Mouse (Mus musculus) kidney, adult 2 months (tissue): Measurements from ENCODE around the gene Psmc3ip. TPM values are rescaled to one million over a fixed set of nuclear protein-coding genes. Genes with fewer than 3 reads are reported as not detected.
"Not testable (repeated sequence)": the region's sequence is repeated elsewhere in the genome, so short reads cannot be mapped to it uniquely, and the experiment has no call there.

Experiments used
- DNase-seq: peaks from one replicate; pipeline ENCODE4 v3.0.0; 2021
- H3K27ac ChIP-seq: fragments of 200-500 bp; 2 replicates; pipeline ENCODE4 v1.5.1; 2012; ENCODE audit warnings: low read depth, low read length, control low read depth, inconsistent platforms; ENCODE audit not compliant: insufficient read depth
- H3K27me3 ChIP-seq: fragments of 200-500 bp; replicated peaks from 2 replicates; pipeline ENCODE4 v1.6.1; 2012; ENCODE audit warnings: mild to moderate bottlenecking, moderate library complexity, low read length, inconsistent platforms; ENCODE audit not compliant: control insufficient read depth, insufficient read depth
- H3K36me3 ChIP-seq: fragments of 200-500 bp; 2 replicates; pipeline ENCODE4 v1.6.1; 2012; ENCODE audit warnings: mild to moderate bottlenecking, moderate library complexity, low read length, inconsistent platforms; ENCODE audit not compliant: control insufficient read depth, insufficient read depth
- H3K4me1 ChIP-seq: fragments of 200-500 bp; 2 replicates; pipeline ENCODE4 v1.6.1; 2011; ENCODE audit warnings: low read length; ENCODE audit not compliant: control insufficient read depth, insufficient read depth
- H3K4me3 ChIP-seq: fragments of 200-500 bp; 2 replicates; pipeline ENCODE4 v1.5.1; 2011; ENCODE audit warnings: mild to moderate bottlenecking, low read depth, low read length, control low read depth; ENCODE audit not compliant: insufficient read depth
- CTCF ChIP-seq: fragments of 200-500 bp; conservative IDR thresholded peaks from 2 replicates; pipeline ENCODE4 v1.5.1; 2011; ENCODE audit warnings: low read depth, mild to moderate bottlenecking, control low read depth, low read length, moderate library complexity, mixed read lengths; ENCODE audit not compliant: insufficient read depth, insufficient read length
- POLR2A ChIP-seq: fragments of 200-500 bp; IDR thresholded peaks from one replicate; pipeline ENCODE4 v1.6.1; 2011; ENCODE audit warnings: low read depth, low read length, control low read depth
- WGBS: fragments of 180-500 bp; shearing (Covaris S2); methylation state at CpG from one replicate; pipeline ENCODE4 v1.1.7; 2018; 5-methylcytosine and 5-hydroxymethylcytosine counted together
- polyA plus RNA-seq: library from polyadenylated mRNA; depleted of rRNA; stranded (reverse); fragments of >200 nt; gene quantifications from 2 replicates; pipeline ENCODE4 v1.2.3, GENCODE M21; 2012

Psmc3ip gene
- polyA plus RNA-seq, 1 experiment = 1.9 TPM

- no peaks in the 10 kb centered on the region for H3K36me3 ChIP-seq
- TF ChIP-seq CTCF (peak; percentile 23; the same call in 1 of the 2 replicates), POLR2A (no peak)
- H3K4me1 ChIP-seq = no peaks in the 10 kb centered on the region
- no peak overlapping the region for H3K4me3 ChIP-seq
- no peaks in the 10 kb centered on the region for H3K27me3 ChIP-seq
- DNase-seq = no peak
- 100% methylated on average over 1 of the region's 1 CpGs for WGBS
- H3K27ac ChIP-seq = no peak overlapping the region
Measured at GRCm38 (mm10) chr11:101127075-101127474, 31.8 kb upstream of the Psmc3ip start.

GRCm38 (mm10) chr11:101125008-101125407 lies 29.8 kb upstream of the Psmc3ip start:
- H3K36me3 ChIP-seq, H3K27ac ChIP-seq, H3K4me1 ChIP-seq, H3K4me3 ChIP-seq, H3K27me3 ChIP-seq, DNase-seq: not testable (repeated sequence)
- whole genome bisulfite sequencing = 93% methylated on average over 9 of the region's 9 CpGs

- DNase-seq, H3K36me3 ChIP-seq, H3K27ac ChIP-seq, H3K27me3 ChIP-seq, H3K4me1 ChIP-seq, H3K4me3 ChIP-seq: not testable (repeated sequence)
- 95% methylated on average over 8 of the region's 8 CpGs for WGBS
Measured at GRCm38 (mm10) chr11:101124494-101124893, 29.3 kb upstream of the Psmc3ip start.

GRCm38 (mm10) chr11:101120545-101121188 lies 25.4 kb upstream of the Psmc3ip start:
- TF ChIP-seq POLR2A (no peak), CTCF (no peak)
- Histone ChIP-seq H3K27me3 (no peaks in the 10 kb centered on the region), H3K36me3 (no peaks in the 10 kb centered on the region), H3K4me3 (peak overlapping the region; percentile 75), H3K27ac (peak overlapping the region; percentile 65), H3K4me1 (peaks cover 8% of the 10 kb centered on the region; the same call in 1 of the 2 replicates)
- 21% methylated on average over 19 of the region's 19 CpGs for WGBS
- DNase-seq = no peak

DNA sequence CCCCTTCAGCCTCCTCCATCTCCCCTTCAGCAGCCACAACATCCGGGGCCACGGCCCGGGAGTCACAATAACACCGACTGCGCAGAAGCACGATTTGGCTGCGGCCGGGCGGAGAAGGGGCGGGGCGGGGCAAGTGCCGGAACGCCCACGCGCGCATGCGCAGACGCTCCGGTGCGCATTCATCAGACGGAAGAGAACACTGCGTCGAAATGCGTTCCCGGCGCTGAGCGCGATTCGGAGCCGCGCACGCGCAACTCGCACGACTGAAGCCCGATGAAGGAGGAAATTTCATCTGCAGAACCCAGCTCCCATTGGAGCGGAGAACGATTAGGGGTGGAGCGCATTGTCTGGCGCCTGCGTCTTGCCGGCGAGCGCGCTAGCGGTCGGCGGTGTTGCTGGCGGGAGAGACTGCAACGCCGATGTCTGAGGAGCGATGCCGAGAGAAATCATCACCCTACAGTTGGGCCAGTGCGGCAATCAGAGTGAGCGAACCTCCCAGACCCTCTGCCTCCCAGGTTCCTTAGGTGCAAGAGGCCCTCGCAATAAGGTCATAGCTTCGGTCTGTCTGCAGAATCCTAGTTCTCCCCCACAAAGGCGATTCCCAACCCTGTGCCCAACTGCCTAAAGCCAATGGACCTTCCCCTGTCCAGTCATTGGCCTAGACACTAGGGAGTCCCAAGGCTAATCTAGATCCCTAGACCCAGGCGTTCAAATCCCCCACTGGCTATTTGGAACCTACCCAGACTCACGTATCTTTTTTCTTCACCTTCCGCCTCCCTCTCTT lies 24.7 kb upstream of the Psmc3ip start, which contains the start of the genes Retreg3 and Tubg1:
Gene Retreg3 (minus strand): TSS at position 133 of the 784 bp plus-strand sequence.
Gene Tubg1 (plus strand): TSS at position 178 of the 784 bp plus-strand sequence.
- Histone ChIP-seq H3K4me3 (peak within 1 kb of the TSS; percentile 75), H3K36me3 (no peaks in the 10 kb centered on the region), H3K27me3 (no peaks in the 10 kb centered on the region), H3K4me1 (peaks cover 8% of the 10 kb centered on the region; the same call in 1 of the 2 replicates), H3K27ac (peak within 1 kb of the TSS; percentile 65)
- TF ChIP-seq CTCF (0 out of 2 replicates have a peak, but pooled peaks have one; percentile 11), POLR2A (peak; percentile 88)
- under 1% methylated on average over 61 of the region's 61 CpGs for WGBS
- DNase-seq = peak; percentile 99

GRCm38 (mm10) chr11:101119131-101119760 lies 24.0 kb upstream of the Psmc3ip start:
- WGBS = under 1% methylated on average over 39 of the region's 39 CpGs
- TF ChIP-seq CTCF (no peak), POLR2A (no peak)
- no peaks in the 10 kb centered on the region for H3K36me3 ChIP-seq
- peaks cover 8% of the 10 kb centered on the region; the same call in 1 of the 2 replicates for H3K4me1 ChIP-seq
- peak overlapping the region; percentile 72 for H3K4me3 ChIP-seq
- no peak for DNase-seq
- peak overlapping the region; percentile 57 for H3K27ac ChIP-seq
- H3K27me3 ChIP-seq = no peaks in the 10 kb centered on the region

- H3K27me3 ChIP-seq = no peaks in the 10 kb centered on the region
- DNase-seq = no peak
- peaks cover 8% of the 10 kb centered on the region; the same call in 1 of the 2 replicates for H3K4me1 ChIP-seq
- no peak for TF ChIP-seq POLR2A
- TF ChIP-seq CTCF = no peak
- no peaks in the 10 kb centered on the region for H3K36me3 ChIP-seq
- no peak overlapping the region for H3K4me3 ChIP-seq
- WGBS = 14% methylated on average over 4 of the region's 4 CpGs
- no peak overlapping the region for H3K27ac ChIP-seq
Measured at GRCm38 (mm10) chr11:101118105-101118504, 22.9 kb upstream of the Psmc3ip start.
